In genomic region chr10:126717961-126718360, GRCm38 (mm10) we compare ENCODE assay signal across 14 mouse cellular contexts.
DNase-seq lines count a peak whose midpoint lies in the region; ATAC-seq lines count a peak whose summit lies in the region.
"Had no signal": no experiment of that assay in that cellular context is flagged by ENCODE, and none has a peak within 500 bp of the region (broad histone marks: within the 10 kb centered on the region; RNA-seq: fewer than 3 reads in every experiment).

No protein-coding gene starts in this region.

- WGBS in midbrain, embryonic 16.5 days: 59% methylated on average over 2 of the region's 2 CpGs

- no peak overlapping the region for H3K9ac ChIP-seq in midbrain, embryonic 16.5 days (ENCODE audit: low read depth, low read length)
- H3K9ac ChIP-seq: heart, embryonic 15.5 days; liver, embryonic 13.5 days had no signal

- no peaks in the 10 kb centered on the region for H3K36me3 ChIP-seq in midbrain, embryonic 16.5 days (ENCODE audit: control insufficient read depth, insufficient read depth, low read length)
- H3K36me3 ChIP-seq: heart, embryonic 15.5 days; liver, embryonic 13.5 days had no signal

- H3K27ac ChIP-seq in midbrain, embryonic 16.5 days (ENCODE audit: low read length): no peak overlapping the region
- H3K27ac ChIP-seq: heart, embryonic 15.5 days; liver, embryonic 13.5 days had no signal

- no peaks in the 10 kb centered on the region for H3K9me3 ChIP-seq in midbrain, embryonic 16.5 days (replicated peaks; ENCODE audit: control insufficient read depth, low read length, poor library complexity, severe bottlenecking)
- H3K9me3 ChIP-seq: heart, embryonic 15.5 days; liver, embryonic 13.5 days had no signal

- peak; percentile 12 for DNase-seq in heart, postnatal 4 days
- DNase-seq in heart, adult 11 months: no peak
- peak; percentile 17 for DNase-seq in lung, postnatal 10 days
- no peak for DNase-seq in lung, adult 18-20 months
- DNase-seq in adrenal gland, adult (ENCODE audit: inconsistent age in 2 of 2, low spot score in 1 of 2): peak; percentile 81 to 94
- peak; percentile 77 to 83 for DNase-seq in adrenal gland, postnatal 36 days
- no peak for DNase-seq in thymus, postnatal 10 days (ENCODE audit: low spot score in 2 of 2)
- DNase-seq: gastrocnemius, postnatal 25 days; kidney, postnatal 14 days; layer of hippocampus, postnatal 36 days; liver, embryonic 13.5 days had no signal

- H3K27me3 ChIP-seq in midbrain, embryonic 16.5 days (ENCODE audit: control insufficient read depth, insufficient read depth, low read depth, low read length): no peaks in the 10 kb centered on the region
- H3K27me3 ChIP-seq: heart, embryonic 15.5 days; liver, embryonic 13.5 days had no signal

- H3K4me1 ChIP-seq in midbrain, embryonic 16.5 days (ENCODE audit: control insufficient read depth, insufficient read depth, low read length): no peaks in the 10 kb centered on the region
- H3K4me1 ChIP-seq: heart, embryonic 15.5 days; liver, embryonic 13.5 days had no signal

- no peak overlapping the region for H3K4me3 ChIP-seq in midbrain, embryonic 16.5 days (ENCODE audit: low read depth, low read length)
- H3K4me3 ChIP-seq: heart, embryonic 15.5 days; liver, embryonic 13.5 days had no signal

- no peak overlapping the region for H3K4me2 ChIP-seq in midbrain, embryonic 16.5 days (ENCODE audit: low read length)
- H3K4me2 ChIP-seq: heart, embryonic 15.5 days; liver, embryonic 13.5 days had no signal

- ATAC-seq in midbrain, embryonic 16.5 days: no peak
- ATAC-seq: Patski had no signal

Comparison
In these comparisons a context has a peak if more than half of its experiments do, and no peak if none do; other contexts are left out.
1. DNase-seq: peak in heart, postnatal 4 days (single experiment), lung, postnatal 10 days (single experiment), adrenal gland, adult (2 of 2) and adrenal gland, postnatal 36 days (2 of 2); none in heart, adult 11 months (single experiment), lung, adult 18-20 months (0 of 2) and thymus, postnatal 10 days (0 of 2).